8 mouse cellular contexts compared by ENCODE assay signal in genomic region chr2:133552842-133553465, GRCm38 (mm10). TPM values are rescaled to one million over a fixed set of nuclear protein-coding genes. Genes with fewer than 3 reads are reported as not detected.
DNase-seq lines count a peak whose midpoint lies in the region; ATAC-seq and TF ChIP-seq lines count a peak whose summit lies in the region.

No protein-coding gene starts in this region.

- no peak for TF ChIP-seq EP300 in liver, postnatal 0 days (IDR thresholded peaks at IDR 0.05; ENCODE audit: low read depth)

- H3K4me2 ChIP-seq in hindbrain, embryonic 16.5 days (ENCODE audit: low read length) = peak overlapping the region; percentile 96
- H3K4me2 ChIP-seq in liver, postnatal 0 days (ENCODE audit: low read depth, low read length) = peak overlapping the region; percentile 66

- ATAC-seq in hindbrain, embryonic 16.5 days = 0 out of 2 replicates have a peak, but pooled peaks have one; percentile 15
- ATAC-seq in liver, postnatal 0 days = 0 out of 2 replicates have a peak, but pooled peaks have one; percentile 6

- peak overlapping the region; percentile 68 for H3K9ac ChIP-seq in hindbrain, embryonic 16.5 days (ENCODE audit: low read depth, low read length)
- peak overlapping the region; percentile 49 for H3K9ac ChIP-seq in liver, postnatal 0 days (replicated peaks)

- H3K4me1 ChIP-seq in hindbrain, embryonic 16.5 days (ENCODE audit: control insufficient read depth, insufficient read depth, low read depth, low read length) = peaks cover 18% of the 10 kb centered on the region
- H3K4me1 ChIP-seq in liver, postnatal 0 days (ENCODE audit: insufficient read depth) = peaks cover 5% of the 10 kb centered on the region

- 2% methylated on average over 41 of the region's 48 CpGs for WGBS in hindbrain, embryonic 16.5 days
- WGBS in liver, postnatal 0 days (ENCODE audit: insufficient replicate concordance) = 2% methylated on average over 48 of the region's 48 CpGs

- H3K4me3 ChIP-seq in hindbrain, embryonic 16.5 days (ENCODE audit: low read length) = peak overlapping the region; percentile 71
- peak overlapping the region; percentile 47 for H3K4me3 ChIP-seq in liver, postnatal 0 days (ENCODE audit: low read depth, low read length)

- H3K27ac ChIP-seq in hindbrain, embryonic 16.5 days (ENCODE audit: low read depth, low read length) = no peak overlapping the region
- H3K27ac ChIP-seq in liver, postnatal 0 days (ENCODE audit: low read depth) = peak overlapping the region; percentile 35; the same call in 1 of the 2 replicates

- peak; percentile 57 for DNase-seq in Muller cell, postnatal 12 days (ENCODE audit: inconsistent ontology term)
- DNase-seq in brain, embryonic 14.5 days (ENCODE audit: low read depth) = peak; percentile 39
- DNase-seq in gastrocnemius, postnatal 25 days = peak; percentile 46
- DNase-seq in liver, postnatal 0 days = peak; percentile 29
- DNase-seq in ovary, adult 18-20 months (ENCODE audit: low spot score) = peak; percentile 32
- no peak for DNase-seq in cerebellum, adult 8-10 months
- DNase-seq in right cerebral cortex, postnatal 36 days (ENCODE audit: low spot score in 2 of 2) = no peak

- no peaks in the 10 kb centered on the region for H3K9me3 ChIP-seq in hindbrain, embryonic 16.5 days (ENCODE audit: control insufficient read depth, low read length)
- no peaks in the 10 kb centered on the region for H3K9me3 ChIP-seq in liver, postnatal 0 days (ENCODE audit: low read length)

- TF ChIP-seq POLR2A in brain, embryonic 14.5 days (IDR thresholded peaks at IDR 0.05; ENCODE audit: borderline replicate concordance, extremely low read depth, insufficient read depth, insufficient read length, poor library complexity, severe bottlenecking) = no peak

- no peak for TF ChIP-seq CTCF in brain, embryonic 14.5 days (IDR thresholded peaks at IDR 0.05; ENCODE audit: borderline replicate concordance, extremely low read depth, insufficient read depth, insufficient read length)
- no peak for TF ChIP-seq CTCF in liver, postnatal 0 days (IDR thresholded peaks at IDR 0.05; ENCODE audit: low read depth)

- no peaks in the 10 kb centered on the region for H3K36me3 ChIP-seq in hindbrain, embryonic 16.5 days (ENCODE audit: control insufficient read depth, insufficient read depth, low read length)
- H3K36me3 ChIP-seq in liver, postnatal 0 days (replicated peaks; ENCODE audit: insufficient read depth, low read length) = no peaks in the 10 kb centered on the region

- H3K27me3 ChIP-seq in hindbrain, embryonic 16.5 days (replicated peaks; ENCODE audit: control insufficient read depth, insufficient read depth, low read length) = peaks cover 13% of the 10 kb centered on the region
- peaks cover 68% of the 10 kb centered on the region for H3K27me3 ChIP-seq in liver, postnatal 0 days (ENCODE audit: insufficient read depth, low read length)

RNA-seq across cellular contexts. Expression of gene Bmp2, which starts 1.0 kb away (rescaled TPM):
- 1.2 and 2.1 TPM in 2 replicates for polyA plus RNA-seq in brain, embryonic 14.5 days (2012; rRNA removed)
- 1 to 10 TPM in 1 of 2 experiments, under 1 TPM in 1; 0.86 to 1.9 TPM for total RNA-seq in gastrocnemius, postnatal 25 days (2021)
- polyA plus RNA-seq in hindbrain, embryonic 16.5 days (2015; fragmentation: Nextera tagmentation; extraction: Ambion mirVana) = 2.5 and 3.0 TPM in 2 replicates
- polyA plus RNA-seq in liver, postnatal 0 days (2015; fragmentation: Nextera tagmentation; extraction: Ambion mirVana) = 5.6 and 5.7 TPM in 2 replicates

Comparison
In these comparisons a context has a peak if more than half of its experiments do, and no peak if none do; other contexts are left out.
1. DNase-seq: peak in Muller cell, postnatal 12 days (single experiment), brain, embryonic 14.5 days (single experiment), gastrocnemius, postnatal 25 days (single experiment), liver, postnatal 0 days (single experiment) and ovary, adult 18-20 months (single experiment); none in cerebellum, adult 8-10 months (single experiment) and right cerebral cortex, postnatal 36 days (0 of 2).